Mouse (Mus musculus) embryonic facial prominence, embryonic 11.5 days (tissue): ENCODE data around the gene Rgs3. TPM values are rescaled to one million over a fixed set of nuclear protein-coding genes. Genes with fewer than 3 reads are reported as not detected.
"Not testable (repeated sequence)": the region's sequence is repeated elsewhere in the genome, so short reads cannot be mapped to it uniquely, and the experiment has no call there.

Experiments used
- ATAC-seq: fragments of 200-750 bp; cut with Nextera tagmentation; replicated peaks from 2 replicates; pipeline ENCODE4 v1.8.0; 2017; ENCODE audit warnings: low read depth; ENCODE audit not compliant: insufficient number of reproducible peaks, low FRiP score, low TSS enrichment
- DNase-seq: peaks from one replicate; pipeline ENCODE4 v3.0.0-alpha.2; 2015; ENCODE audit warnings: low spot score
- H3K27ac ChIP-seq: fragments of 300-500 bp; sonication (generic); replicated peaks from 2 replicates; pipeline ENCODE4 v1.5.1; 2014; ENCODE audit warnings: mild to moderate bottlenecking, low read depth, low read length, control low read depth
- H3K27me3 ChIP-seq: fragments of 300-500 bp; sonication (generic); 2 replicates; pipeline ENCODE4 v1.6.1; 2014; ENCODE audit warnings: mild to moderate bottlenecking, low read length, moderate library complexity, mixed read lengths; ENCODE audit not compliant: control insufficient read depth, insufficient read depth
- H3K36me3 ChIP-seq: fragments of 300-500 bp; sonication (generic); replicated peaks from 2 replicates; pipeline ENCODE4 v1.6.1; 2014; ENCODE audit warnings: low read depth, mild to moderate bottlenecking, low read length, moderate library complexity, mixed read lengths; ENCODE audit not compliant: control insufficient read depth, insufficient read depth
- H3K4me1 ChIP-seq: fragments of 300-500 bp; sonication (generic); 2 replicates; pipeline ENCODE4 v1.6.1; 2014; ENCODE audit warnings: low read length, mixed read lengths; ENCODE audit not compliant: control insufficient read depth, insufficient read depth
- H3K4me2 ChIP-seq: fragments of 300-500 bp; sonication (generic); 2 replicates; pipeline ENCODE4 v1.6.1; 2014; ENCODE audit warnings: low read depth, mild to moderate bottlenecking, control low read depth, low read length, moderate library complexity
- H3K4me3 ChIP-seq: fragments of 300-500 bp; sonication (generic); 2 replicates; pipeline ENCODE4 v1.5.1; 2014; ENCODE audit warnings: low read depth, low read length, control low read depth
- H3K9ac ChIP-seq: fragments of 300-500 bp; sonication (generic); replicated peaks from 2 replicates; pipeline ENCODE4 v1.6.1; 2014; ENCODE audit warnings: mild to moderate bottlenecking, control low read depth, low read length
- H3K9me3 ChIP-seq: fragments of 300-500 bp; sonication (generic); replicated peaks from 2 replicates; pipeline ENCODE4 v1.6.1; 2016; ENCODE audit warnings: mild to moderate bottlenecking, low read length, inconsistent platforms, mixed read lengths; ENCODE audit not compliant: control insufficient read depth
- WGBS: fragments of 180-500 bp; shearing (Covaris S2); extraction: QIAGEN DNeasy Blood & Tissue Kit; methylation state at CpG from one replicate; pipeline ENCODE4 v1.1.7; 2014; 5-methylcytosine and 5-hydroxymethylcytosine counted together
- polyA plus RNA-seq: library from polyadenylated mRNA; unstranded; fragments of >200 nt; fragmentation: Nextera tagmentation; extraction: Ambion mirVana; gene quantifications from 2 replicates; pipeline ENCODE4 v1.2.1, GENCODE M21; 2014

Gene Rgs3
- polyA plus RNA-seq, 1 experiment from 2014 or later: 24.8 TPM

DNA sequence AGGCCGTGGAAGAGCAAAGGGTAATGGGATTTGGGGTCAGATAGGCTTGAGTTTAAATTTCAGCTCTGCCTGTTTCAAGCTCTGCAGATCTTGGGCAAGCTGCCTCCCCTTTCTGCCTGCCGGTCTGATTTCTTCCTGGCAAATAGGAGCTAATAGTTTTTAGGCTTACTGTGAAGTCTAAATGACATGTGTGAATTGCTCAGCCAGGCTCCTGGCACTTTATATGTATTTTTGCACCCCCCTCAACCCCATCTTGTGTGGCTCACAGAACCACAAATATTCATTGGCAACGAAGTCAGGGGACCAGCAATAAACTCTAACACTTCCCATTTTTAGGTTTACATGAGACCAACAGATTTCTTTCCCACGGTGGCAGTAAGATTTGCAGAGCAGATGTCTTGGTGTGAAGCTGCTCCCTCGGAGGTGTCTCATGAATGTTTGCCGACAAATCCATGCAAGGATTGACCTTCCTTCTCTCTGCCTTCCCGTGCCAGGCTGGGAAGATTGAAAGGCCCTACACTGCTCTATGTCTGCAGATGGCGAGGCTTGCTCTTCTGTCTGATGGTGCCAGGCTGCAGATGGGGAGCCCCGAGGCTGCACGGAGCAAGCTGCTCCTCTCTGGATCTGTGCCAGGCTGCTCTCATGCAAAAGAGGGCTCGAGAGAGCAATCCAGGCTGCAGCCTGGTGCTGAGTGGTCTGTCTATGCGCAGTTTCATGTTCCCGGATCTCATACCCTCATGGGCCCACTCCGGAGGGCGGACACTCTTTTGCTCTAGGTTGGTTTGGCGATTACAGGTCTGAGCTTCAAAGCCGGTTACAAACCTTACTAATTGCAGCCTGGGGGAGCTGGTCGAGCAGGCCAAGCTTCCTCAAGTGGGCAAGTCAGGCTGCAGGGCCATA, 23.0 kb downstream of the Rgs3 start:
- peak overlapping the region; percentile 80 for H3K4me2 ChIP-seq
- WGBS: 28% methylated on average over 18 of the region's 18 CpGs
- no peaks in the 10 kb centered on the region for H3K36me3 ChIP-seq
- peaks cover 5% of the 10 kb centered on the region for H3K4me1 ChIP-seq
- H3K27me3 ChIP-seq: peaks cover 14% of the 10 kb centered on the region
- ATAC-seq: peak; percentile 58
- H3K4me3 ChIP-seq: peak overlapping the region; percentile 40
- no peak for DNase-seq
- H3K27ac ChIP-seq: no peak overlapping the region
- H3K9me3 ChIP-seq: no peaks in the 10 kb centered on the region
- H3K9ac ChIP-seq: peak overlapping the region; percentile 49

- H3K4me2 ChIP-seq: peak overlapping the region; percentile 80
- 2% methylated on average over 36 of the region's 42 CpGs for WGBS
- peaks cover 5% of the 10 kb centered on the region for H3K4me1 ChIP-seq
- peak overlapping the region; percentile 40 for H3K4me3 ChIP-seq
- no peaks in the 10 kb centered on the region for H3K9me3 ChIP-seq
- ATAC-seq (peak; percentile 81), DNase-seq (peak; percentile 63)
- no peaks in the 10 kb centered on the region for H3K36me3 ChIP-seq
- H3K27me3 ChIP-seq: peaks cover 14% of the 10 kb centered on the region
- peak overlapping the region; percentile 16; the same call in 1 of the 2 replicates for H3K27ac ChIP-seq
- H3K9ac ChIP-seq: peak overlapping the region; percentile 49
Observed at GRCm38 (mm10) chr4:62583265-62584092, 23.8 kb downstream of the Rgs3 start.

- Histone ChIP-seq H3K4me2 (no peak overlapping the region), H3K4me1 (peaks cover 5% of the 10 kb centered on the region), H3K27me3 (peaks cover 14% of the 10 kb centered on the region), H3K36me3 (no peaks in the 10 kb centered on the region), H3K4me3 (no peak overlapping the region), H3K27ac (no peak overlapping the region), H3K9me3 (no peaks in the 10 kb centered on the region), H3K9ac (no peak overlapping the region)
- ATAC-seq (no peak), DNase-seq (no peak)
- WGBS: 88% methylated on average over 8 of the region's 8 CpGs
Observed at GRCm38 (mm10) chr4:62587067-62587466, 27.4 kb downstream of the Rgs3 start.

DNA sequence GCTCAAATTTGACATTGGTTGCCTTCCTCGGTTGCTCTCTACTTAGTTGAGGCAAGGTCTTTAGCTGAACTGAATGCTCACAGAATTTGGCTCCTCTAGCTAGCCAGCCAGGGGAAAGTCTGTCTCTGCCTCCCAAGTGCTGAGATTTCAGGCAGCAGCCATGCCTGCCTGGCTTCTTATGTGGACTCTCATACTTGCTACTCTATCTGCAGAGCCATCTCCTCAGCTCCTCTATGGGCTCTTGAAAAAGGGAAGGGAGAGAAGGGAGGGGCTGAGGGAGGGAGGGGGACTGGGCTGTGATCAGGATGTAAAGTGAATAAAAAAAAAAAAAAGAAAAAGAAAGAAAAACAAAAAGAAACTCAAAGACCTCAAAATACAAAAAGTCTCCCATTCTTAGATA, 31.2 kb downstream of the Rgs3 start:
- Histone ChIP-seq H3K4me3 (no peak overlapping the region), H3K9ac (no peak overlapping the region), H3K36me3 (no peaks in the 10 kb centered on the region), H3K27ac (no peak overlapping the region), H3K4me2 (no peak overlapping the region), H3K27me3 (no peaks in the 10 kb centered on the region), H3K4me1 (no peaks in the 10 kb centered on the region), H3K9me3 (no peaks in the 10 kb centered on the region)
- ATAC-seq (no peak), DNase-seq (no peak)
- 82% methylated on average over 1 of the region's 1 CpGs for WGBS

- DNase-seq: peak; percentile 69
- Histone ChIP-seq H3K4me1 (no peaks in the 10 kb centered on the region), H3K36me3 (no peaks in the 10 kb centered on the region), H3K27ac (peak overlapping the region; percentile 16; the same call in 1 of the 2 replicates), H3K9ac (no peak overlapping the region), H3K9me3 (no peaks in the 10 kb centered on the region), H3K4me2 (0 out of 2 replicates have a peak overlapping the region, but pooled peaks have one; percentile 10), H3K27me3 (no peaks in the 10 kb centered on the region), H3K4me3 (no peak overlapping the region)
- 0 out of 2 replicates have a peak, but pooled peaks have one; percentile 42 for ATAC-seq
- 6% methylated on average over 11 of the region's 11 CpGs for WGBS
Observed at GRCm38 (mm10) chr4:62591326-62591725, 31.7 kb downstream of the Rgs3 start.

GRCm38 (mm10) chr4:62593546-62594240, 34.0 kb downstream of the Rgs3 start:
- H3K9me3 ChIP-seq, H3K36me3 ChIP-seq, H3K4me1 ChIP-seq, H3K27me3 ChIP-seq, H3K9ac ChIP-seq, ATAC-seq, H3K4me3 ChIP-seq, DNase-seq, H3K4me2 ChIP-seq, H3K27ac ChIP-seq: not testable (repeated sequence)
- 91% methylated on average over 24 of the region's 24 CpGs for WGBS

GRCm38 (mm10) chr4:62594442-62594841, 34.8 kb downstream of the Rgs3 start:
- WGBS: 82% methylated on average over 5 of the region's 5 CpGs
- H3K27ac ChIP-seq: no peak overlapping the region
- no peaks in the 10 kb centered on the region for H3K9me3 ChIP-seq
- ATAC-seq (no peak), DNase-seq (no peak)
- no peak overlapping the region for H3K4me2 ChIP-seq
- no peak overlapping the region for H3K4me3 ChIP-seq
- H3K27me3 ChIP-seq: no peaks in the 10 kb centered on the region
- no peak overlapping the region for H3K9ac ChIP-seq
- no peaks in the 10 kb centered on the region for H3K4me1 ChIP-seq
- H3K36me3 ChIP-seq: no peaks in the 10 kb centered on the region
